Mouse (Mus musculus): ENCODE data around the gene 2010300C02Rik.

The 2010300C02Rik gene

DNA sequence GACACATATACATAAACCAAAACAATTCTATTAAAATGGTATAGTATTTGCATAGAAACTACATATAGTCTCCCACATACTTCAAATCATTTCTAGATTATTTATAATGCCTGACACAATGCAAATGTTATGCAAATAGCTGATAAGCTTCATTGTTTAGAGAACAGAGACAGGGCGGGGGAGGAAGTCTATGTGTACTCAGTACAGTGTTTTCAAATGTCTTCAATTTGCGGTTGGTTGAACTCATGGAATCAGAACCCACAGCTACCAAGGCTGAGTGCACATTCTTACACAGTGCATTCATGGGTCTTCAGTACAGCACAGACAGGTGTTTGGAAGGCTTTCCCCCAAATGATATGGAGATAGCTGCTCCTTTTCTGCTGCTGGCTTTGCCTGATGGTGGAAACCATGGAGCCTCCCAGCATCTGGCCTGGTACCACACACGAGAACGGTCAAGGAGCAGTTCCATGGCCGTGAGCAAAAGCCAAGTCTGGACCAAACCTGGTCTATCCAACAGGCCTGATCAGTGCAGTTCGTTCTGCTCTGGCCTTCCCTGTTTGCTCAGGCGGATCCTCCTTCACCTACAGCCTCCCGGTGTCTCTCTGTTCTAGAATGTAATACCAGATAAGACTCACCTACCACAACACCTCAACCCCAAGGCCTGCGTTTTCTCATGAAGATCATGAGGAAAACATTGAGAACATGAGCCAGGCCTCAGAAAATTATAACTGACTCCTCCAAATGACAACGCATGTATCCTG is 8.1 kb downstream of the 2010300C02Rik start:
- DNase-seq (ENCODE audit: low spot score) = no peak

GRCm38 (mm10) chr1:37711082-37711481 is 8.8 kb downstream of the 2010300C02Rik start:
- no peak for DNase-seq (ENCODE audit: low spot score)

DNA sequence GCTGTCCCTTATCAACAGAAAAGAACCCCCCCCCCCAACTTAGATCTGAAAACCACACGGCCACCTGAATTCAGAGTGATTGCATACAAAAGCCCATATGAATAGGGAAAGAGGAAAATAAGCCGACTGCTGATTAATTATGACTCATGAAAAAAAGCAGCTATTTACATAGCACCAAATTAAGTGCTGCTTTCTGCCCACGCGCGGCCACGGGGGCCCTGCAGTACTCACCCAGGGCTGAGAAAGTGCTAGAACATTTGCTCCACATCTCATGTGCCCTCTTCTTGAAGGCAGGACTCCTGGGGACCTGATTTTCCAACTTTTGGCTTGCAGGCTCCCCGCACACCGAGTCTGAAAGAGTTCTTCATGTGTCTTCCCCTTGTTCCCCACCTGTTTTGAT is 10.1 kb downstream of the 2010300C02Rik start:
- no peak for DNase-seq (ENCODE audit: low spot score)

DNA sequence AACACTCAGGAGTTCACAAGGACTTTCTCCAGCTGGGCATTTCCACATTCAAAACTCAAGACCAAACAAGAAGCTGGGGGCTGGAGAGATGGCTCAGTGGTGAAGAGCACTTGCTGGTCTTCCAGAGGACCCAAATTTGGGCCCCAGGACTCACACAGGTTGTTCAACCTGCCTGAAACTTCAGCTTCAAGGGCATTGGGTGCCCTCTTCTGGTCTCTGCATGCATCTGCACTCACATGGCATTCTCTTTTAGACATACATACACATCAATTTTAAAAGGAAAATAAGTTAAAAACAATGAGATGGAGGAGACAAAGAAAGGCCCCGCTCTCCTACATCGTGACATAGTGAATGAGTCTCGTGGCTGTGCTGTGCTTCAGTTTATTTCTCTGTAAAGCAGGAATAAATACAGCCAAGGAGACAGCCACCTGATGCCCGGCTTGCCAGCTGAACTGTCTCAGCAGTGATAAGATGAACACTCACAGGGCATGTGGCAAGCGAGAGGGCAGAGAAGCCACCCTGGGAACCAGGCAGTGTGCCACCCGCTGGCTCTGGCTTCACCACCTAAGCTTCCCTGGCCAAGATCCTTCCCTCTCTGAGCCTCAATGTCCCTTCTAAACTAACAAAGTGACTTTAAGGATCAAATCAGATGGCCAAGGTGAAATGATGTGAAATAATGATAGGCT is 11.5 kb downstream of the 2010300C02Rik start:
- DNase-seq (ENCODE audit: low spot score) = no peak

DNA sequence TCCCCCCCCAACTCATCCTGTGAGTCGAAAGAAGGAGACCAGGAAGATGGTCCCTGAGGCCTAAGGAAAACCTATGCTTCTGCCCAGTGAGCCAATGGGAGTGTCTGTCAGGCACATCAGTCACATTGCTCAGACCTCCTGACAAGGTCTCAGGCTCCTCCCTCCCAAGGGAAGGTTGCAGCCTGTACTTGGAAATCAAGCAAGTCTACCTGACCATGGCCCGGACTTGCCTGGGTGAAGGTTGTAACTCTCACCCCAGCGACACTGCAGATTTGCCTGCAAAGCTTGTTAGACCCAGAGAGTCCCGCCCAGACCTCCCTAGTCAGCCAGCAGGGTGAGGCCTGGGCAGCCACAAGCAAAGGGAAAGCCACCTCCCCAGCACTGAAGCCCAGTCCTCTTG is 17.6 kb downstream of the 2010300C02Rik start:
- peak; percentile 19 for DNase-seq (ENCODE audit: low spot score)

DNA sequence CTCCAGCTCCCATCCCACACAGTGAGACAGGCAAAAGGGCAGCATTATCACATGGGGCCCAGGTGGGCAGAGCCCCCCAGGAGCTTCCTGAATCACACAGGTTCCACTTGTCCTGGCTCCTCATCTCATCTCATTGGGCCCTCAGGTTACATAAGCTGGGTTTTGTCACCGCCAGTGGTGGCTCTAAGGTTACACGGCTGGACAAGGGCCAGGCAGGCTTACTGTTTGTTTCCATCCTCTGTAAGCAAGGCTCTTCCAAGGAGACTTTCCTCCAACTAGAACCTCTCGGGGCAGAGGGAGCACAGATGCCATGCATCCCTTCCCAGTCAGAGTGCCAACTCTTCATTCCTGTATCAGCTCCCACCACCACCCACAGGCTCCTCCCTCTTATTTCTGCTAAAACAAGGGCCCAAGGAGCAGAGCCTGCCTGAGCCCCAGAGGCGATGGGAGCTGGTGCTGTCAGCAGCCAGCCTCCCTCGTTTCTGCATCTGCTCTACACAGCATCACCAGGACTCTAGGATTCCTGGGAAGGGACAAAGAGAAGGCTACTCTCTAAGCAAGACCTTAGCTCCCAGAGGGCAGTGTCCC is 20.9 kb downstream of the 2010300C02Rik start:
- DNase-seq (ENCODE audit: low spot score) = no peak

- DNase-seq (ENCODE audit: low spot score) = no peak
Measured at GRCm38 (mm10) chr1:37698186-37698839, 21.6 kb downstream of the 2010300C02Rik start.

- DNase-seq (ENCODE audit: low spot score) = no peak
Measured at GRCm38 (mm10) chr1:37696918-37697317, 23.0 kb downstream of the 2010300C02Rik start.

DNA sequence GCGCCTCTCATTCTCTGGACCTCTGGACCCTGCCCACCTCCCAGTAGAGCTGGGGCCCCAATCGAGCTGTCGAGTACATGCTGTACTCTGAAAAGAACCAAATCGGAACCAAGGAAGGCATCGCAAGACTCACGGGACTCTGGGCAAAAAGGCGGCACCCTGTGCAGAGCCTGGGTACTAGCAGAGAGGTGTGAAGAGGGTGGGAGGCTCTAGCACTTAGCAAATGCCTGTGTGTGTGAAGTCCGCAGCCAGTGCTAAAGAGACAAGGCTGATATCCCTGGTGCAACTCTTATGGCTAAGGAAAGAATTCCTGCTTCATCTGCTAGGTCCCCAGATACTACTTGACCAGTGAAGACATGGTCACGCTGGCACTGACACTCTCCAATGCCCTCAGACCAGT is 24.2 kb downstream of the 2010300C02Rik start:
- no peak for DNase-seq (ENCODE audit: low spot score)

- DNase-seq (ENCODE audit: low spot score) = no peak
Measured at GRCm38 (mm10) chr1:37694417-37694816, 25.5 kb downstream of the 2010300C02Rik start.

GRCm38 (mm10) chr1:37691179-37691578 is 28.7 kb downstream of the 2010300C02Rik start:
- DNase-seq (ENCODE audit: low spot score) = no peak

- DNase-seq (ENCODE audit: low spot score) = no peak
Measured at GRCm38 (mm10) chr1:37690665-37691064, 29.2 kb downstream of the 2010300C02Rik start.

DNA sequence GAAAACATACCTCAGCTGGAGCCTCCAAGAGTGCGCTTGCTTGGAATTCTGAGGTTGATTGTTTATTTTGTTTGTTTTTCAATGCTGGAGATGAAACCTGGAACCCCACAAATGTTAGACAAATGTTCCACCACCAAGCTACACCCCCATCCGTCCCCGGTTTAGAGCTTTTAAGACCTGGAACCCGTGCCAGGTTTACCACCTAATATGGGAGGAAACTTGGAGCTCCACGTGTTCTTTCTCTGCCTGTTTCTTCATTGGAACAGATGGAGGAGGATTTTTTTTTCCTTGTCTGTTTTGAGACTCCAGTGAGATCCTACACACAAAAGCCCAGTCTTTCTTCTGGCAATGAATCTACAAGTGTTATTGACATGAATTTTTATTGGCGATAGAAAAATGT is 30.2 kb downstream of the 2010300C02Rik start:
- DNase-seq (ENCODE audit: low spot score) = no peak

DNA sequence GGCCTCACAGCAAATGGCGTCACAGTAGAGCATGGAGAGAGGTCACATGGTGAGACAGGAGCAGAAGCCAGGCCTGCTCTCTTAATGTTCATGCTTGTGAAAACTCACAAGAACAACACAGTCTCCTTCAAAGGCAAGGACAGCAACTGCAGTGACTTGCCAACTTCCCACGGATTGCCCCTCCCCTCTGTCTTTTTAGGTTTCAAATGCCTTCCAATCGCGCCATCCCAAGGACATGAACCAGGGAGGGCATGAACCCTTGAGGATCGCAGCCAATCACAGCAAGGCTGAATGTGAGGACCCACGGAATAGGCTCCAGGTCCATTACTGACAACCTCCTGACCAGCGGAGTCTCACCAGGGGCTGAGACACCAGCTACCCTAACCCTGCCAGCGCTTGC is 31.5 kb downstream of the 2010300C02Rik start:
- no peak for DNase-seq (ENCODE audit: low spot score)

DNA sequence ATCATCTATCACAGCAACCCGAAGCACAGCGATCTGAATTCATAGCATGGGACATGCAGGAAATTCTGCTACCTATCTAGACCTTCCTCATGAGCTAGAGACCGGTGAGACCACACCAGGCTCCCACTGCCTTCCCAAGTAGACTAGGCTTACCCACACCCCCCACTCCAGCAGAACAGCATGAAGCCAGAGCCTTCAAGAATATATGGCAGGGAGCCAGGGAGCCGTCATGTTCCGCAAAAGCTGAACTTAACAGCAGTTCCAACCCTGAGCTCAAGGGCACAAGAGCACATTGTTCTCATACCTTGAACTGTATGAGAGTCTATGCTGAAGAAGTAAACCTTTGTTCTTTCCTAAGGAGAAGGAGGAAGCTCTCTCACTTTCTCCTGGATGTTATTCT is 32.4 kb downstream of the 2010300C02Rik start:
- DNase-seq (ENCODE audit: low spot score) = no peak

GRCm38 (mm10) chr1:37686953-37687441 is 32.9 kb downstream of the 2010300C02Rik start:
- DNase-seq (ENCODE audit: low spot score) = no peak

DNA sequence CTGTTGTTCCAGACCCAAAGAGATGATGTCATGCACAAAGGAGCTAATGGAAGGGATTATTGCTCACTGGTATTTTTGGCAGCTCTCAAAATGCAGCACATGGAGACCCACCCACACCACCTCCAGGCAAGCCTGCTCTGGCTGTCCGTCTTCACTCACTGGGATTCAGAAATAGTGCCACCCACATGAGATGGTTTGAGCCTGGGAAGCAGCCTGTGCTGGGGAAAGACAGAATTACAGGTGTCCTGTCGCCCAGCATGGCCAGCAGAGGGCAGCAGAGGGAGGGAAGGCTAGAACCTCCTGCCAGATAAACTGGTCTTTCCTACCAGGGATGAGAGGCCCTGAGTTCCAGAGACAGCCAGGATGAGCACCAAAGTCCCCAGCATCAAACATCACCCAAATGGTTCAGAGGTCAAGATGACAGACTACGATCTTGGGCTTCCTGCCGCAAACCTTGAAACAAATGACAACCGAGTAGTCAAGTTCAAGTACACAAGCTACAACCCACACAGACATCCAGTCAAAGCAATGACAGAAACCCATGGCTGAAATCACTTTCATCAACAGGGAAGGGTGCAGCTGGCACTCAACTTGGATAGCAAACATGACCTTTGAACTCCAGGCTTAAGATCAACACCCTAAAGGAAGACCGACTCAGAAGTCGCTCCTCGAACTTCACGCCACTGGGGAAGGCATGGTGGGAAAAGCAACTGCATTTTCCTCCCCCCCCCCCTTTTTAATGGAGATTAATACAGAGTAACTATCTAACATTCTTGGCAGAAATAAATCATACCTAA is 41.4 kb downstream of the 2010300C02Rik start:
- peak; percentile 85 for DNase-seq (ENCODE audit: low spot score)

GRCm38 (mm10) chr1:37676967-37677512 is 42.8 kb downstream of the 2010300C02Rik start:
- no peak for DNase-seq (ENCODE audit: low spot score)

- DNase-seq (ENCODE audit: low spot score) = no peak
Measured at GRCm38 (mm10) chr1:37675444-37675843, 44.4 kb downstream of the 2010300C02Rik start.

- DNase-seq (ENCODE audit: low spot score) = no peak
Measured at GRCm38 (mm10) chr1:37674266-37674665, 45.6 kb downstream of the 2010300C02Rik start.

DNA sequence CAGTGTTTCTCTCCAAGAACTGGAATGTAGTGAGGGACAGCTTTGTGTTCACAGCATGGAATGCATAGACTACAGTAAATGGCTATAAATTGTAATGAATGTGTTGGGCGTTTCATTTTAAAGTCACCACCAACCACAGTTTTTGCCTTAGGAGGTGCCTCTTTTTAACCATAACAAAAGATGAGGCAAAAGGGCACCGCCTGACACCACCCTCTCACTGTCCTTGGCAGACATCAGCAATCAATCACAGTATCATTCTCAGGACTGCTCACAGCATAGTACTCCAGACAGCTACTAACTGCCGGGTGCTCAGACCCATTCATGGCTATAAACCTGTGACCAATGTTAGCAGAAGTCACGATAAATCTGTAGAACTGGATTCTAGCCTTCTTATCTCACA is 48.6 kb downstream of the 2010300C02Rik start:
- DNase-seq (ENCODE audit: low spot score) = no peak
